Mouse (Mus musculus) brain, adult 10 weeks (tissue): ENCODE measurements around the gene Methig1. TPM values are rescaled to one million over a fixed set of nuclear protein-coding genes. Genes with fewer than 3 reads are reported as not detected.

Source experiments
- polyA plus RNA-seq: library from polyadenylated mRNA; stranded (reverse); fragments of 350-450 nt; fragmentation: Illumina TruSeq; extraction: RNeasy Lipid Tissue Mini Kit (QIAGEN cat#74804); gene quantifications from one replicate; pipeline ENCODE4 v1.2.3, GENCODE M21; 2015; ENCODE audit warnings: low read depth, low replicate concordance

Methig1 gene
- polyA plus RNA-seq: not detected

DNA sequence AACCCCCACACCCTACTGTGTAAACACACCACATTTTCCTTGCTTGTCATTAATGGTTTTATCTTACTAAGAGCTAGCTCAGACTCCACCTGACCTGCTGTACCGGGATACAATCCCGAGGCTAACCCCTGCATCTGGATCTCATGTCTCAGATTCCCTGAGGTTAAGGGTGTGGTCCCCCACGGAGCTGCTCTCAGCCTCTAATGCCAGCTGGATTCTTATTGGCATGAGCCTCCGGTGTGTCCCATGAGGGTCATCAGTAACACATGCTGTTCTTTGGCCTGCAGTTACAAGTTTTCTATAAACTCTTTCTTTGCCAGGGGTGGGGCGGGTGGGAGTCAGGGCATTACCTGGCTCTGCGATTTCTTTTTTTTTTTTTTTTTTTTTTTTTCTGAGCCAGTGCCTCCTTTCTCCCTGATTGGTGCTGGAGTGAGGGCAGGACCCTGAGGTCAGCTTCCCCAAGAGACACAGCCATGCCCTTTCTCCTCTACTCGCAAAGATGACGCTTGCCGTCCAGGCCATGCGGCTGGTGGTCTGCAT, at the start of gene Methig1, which contains the start of gene Mettl7a2:
TSS of gene Methig1 (plus strand) at position 439 of the 540 bp plus-strand sequence.
TSS of gene Mettl7a2 (plus strand) at position 490 of the 540 bp plus-strand sequence.

DNA sequence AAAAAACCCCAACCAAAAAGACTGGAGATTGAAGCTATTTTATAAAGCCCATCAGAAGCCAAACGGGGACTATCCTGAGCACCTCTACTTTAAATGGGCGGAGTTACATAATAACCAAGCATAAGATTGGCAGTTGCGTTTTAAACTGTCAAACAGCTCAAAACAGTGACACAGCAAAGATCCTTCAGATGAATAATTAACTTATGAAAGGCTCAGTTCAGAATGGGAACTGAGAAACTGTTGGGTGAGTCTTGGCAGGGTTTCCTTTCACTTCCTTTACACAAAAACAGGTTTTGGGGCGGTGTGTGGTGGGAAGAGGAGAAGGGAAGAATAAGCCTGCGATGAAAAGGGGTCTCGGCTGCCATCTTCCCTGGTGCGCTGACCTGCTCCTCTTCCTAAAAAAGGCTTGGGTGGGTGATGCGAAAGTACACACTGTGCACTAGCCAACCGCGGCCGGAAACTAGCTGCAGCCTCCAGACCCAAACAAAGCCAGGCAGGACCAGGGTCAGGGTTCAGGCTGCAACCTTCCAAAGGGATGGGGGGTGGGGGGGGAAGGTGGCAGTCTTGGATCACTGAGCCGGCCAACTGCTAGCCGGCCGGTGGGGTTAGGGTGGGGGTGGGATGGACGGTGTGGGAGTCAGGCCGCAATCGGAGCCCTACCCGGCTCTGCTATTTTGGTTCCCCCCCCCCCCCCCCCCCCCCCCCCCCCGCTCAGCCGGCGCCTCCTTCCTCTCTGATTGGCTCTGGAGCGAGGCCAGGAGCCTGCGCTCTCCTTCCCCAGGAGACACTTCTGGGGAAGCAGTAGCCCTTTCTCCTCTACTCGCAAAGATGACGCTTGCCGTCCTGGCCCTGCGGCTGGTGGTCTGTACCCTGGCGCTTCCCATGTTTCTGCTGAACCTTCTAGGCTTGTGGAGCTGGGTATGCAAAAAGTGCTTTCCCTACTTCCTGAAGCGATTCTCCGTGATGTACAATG, 48.6 kb upstream of the Methig1 start, which contains the start of gene Mettl7a1:
TSS of gene Mettl7a1 (plus strand) at position 122 of the 973 bp plus-strand sequence.

DNA sequence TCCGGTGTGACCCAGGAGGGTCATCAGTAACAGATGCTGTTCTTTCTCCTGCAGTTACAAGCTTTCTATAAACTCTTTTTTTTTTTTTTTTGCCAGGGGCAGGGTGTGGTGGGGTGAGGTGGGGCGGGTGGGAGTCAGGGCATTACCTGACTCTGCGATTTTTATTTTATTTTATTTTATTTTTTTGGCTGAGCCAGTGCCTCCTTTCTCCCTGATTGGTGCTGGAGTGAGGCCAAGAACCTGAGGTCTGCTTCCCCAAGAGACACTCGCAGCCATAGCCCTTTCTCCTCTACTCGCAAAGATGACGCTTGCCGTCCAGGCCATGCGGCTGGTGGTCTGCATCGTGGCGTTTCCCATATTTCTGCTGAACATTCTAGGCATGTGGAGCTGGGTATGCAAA, 18.3 kb upstream of the Methig1 start, which contains the start of gene Mettl7a3:
TSS of gene Mettl7a3 (plus strand) at position 301 of the 400 bp plus-strand sequence.

DNA sequence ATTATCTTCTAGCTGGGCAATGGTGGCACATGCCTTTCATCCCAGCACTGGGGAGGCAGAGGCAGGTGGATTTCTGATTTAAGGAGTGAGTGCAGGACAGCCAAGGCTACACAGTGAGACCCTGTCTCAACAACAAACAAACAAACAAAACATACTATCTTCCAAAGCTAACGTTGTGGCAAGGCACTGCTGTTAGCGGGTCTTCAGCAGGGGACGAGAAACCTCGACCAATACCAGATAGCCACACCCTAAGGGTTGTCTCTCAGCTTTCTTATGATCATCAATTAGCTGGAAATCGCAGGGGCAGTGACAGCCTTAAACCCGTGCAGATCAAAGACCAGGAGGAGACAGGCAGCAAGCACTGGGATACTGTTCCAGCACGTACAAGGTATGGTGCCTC, 11.3 kb downstream of the Methig1 start, which contains the start of gene Higd1c:
TSS of gene Higd1c (plus strand) at position 301 of the 400 bp plus-strand sequence.

DNA sequence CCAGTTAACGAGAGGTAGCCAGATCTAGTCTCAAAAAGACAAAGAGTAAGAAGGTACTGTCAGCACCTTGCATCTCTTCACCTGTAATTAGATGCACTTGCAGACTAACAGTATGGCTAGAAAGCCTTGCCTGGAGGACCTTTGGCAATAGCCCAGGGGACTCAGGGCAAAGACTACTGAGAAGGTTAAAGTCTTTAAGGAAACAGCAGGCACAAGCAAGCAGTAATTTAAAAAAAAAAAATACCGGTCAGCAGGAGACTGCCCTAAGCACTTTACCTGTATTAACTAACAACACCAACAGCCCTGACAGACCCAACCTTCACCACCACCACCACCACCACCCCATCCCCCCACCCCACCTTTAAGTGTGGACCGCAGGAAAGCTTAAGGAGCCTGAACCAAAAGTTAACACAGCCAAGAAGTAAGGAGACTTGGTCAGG, 68.8 kb downstream of the Methig1 start, which contains the start of gene Gm5475:
TSS of gene Gm5475 (plus strand) at position 390 of the 440 bp plus-strand sequence.

DNA sequence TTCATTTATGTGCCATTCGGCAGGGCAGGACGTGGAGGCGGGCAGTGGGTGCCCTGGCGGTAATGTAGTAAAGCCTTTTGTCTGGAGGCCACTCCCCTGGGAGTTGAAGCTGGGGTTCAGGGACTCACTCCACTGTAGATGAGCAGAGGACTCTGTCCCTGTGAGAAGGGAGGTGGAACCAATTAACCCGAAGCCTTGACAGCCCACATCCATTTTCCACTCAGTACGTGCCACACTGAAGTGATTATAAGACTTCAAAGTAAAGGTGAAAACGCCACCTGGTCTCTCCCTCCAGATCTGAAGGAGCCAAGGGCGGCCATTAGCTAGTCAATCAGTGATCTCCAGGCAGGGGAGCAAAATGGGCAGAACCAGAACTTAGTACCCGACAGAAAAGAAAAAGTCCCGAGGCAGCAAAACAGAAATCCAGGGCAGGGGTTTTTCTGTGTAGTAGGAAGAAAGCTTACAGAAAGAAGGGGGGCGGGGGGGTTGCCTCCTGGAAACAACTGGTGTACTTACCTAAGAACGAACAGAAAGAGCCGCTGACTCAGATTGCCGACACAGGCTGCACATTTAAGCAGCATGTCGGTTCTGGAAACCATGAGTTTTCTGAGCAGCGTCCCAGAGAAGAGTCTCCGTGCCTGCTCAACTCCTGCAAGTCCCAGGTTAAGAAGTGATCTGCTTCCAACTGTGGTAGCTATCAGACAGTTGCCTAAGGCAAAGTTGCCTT, 71.6 kb downstream of the Methig1 start, which contains the start of gene Slc11a2:
TSS of gene Slc11a2 (minus strand) at position 677 of the 727 bp plus-strand sequence.

Other genes with a start within 250 kb of the Methig1 start
- 14.3 TPM for gene Atf1, start 125.3 kb upstream of the Methig1 start, polyA plus RNA-seq
- gene Tmprss12, start 72.3 kb upstream of the Methig1 start, polyA plus RNA-seq: not detected
- 55.3 TPM for gene Mettl7a1, start 49.0 kb upstream of the Methig1 start, polyA plus RNA-seq
- 0.46 TPM for gene Mettl7a3, start 18.2 kb upstream of the Methig1 start, polyA plus RNA-seq
- gene Mettl7a2, start 51 bp downstream of the Methig1 start, polyA plus RNA-seq: not detected
- not detected for gene Higd1c, start 11.4 kb downstream of the Methig1 start, polyA plus RNA-seq
- gene Gm5475, start 69.0 kb downstream of the Methig1 start, polyA plus RNA-seq: not detected
- 33.9 TPM for gene Slc11a2, start 71.9 kb downstream of the Methig1 start, polyA plus RNA-seq
- 55.5 TPM for gene Letmd1, start 115.9 kb downstream of the Methig1 start, polyA plus RNA-seq
- 13.2 TPM for gene Csrnp2, start 142.3 kb downstream of the Methig1 start, polyA plus RNA-seq
- 16.7 TPM for gene Tfcp2, start 198.9 kb downstream of the Methig1 start, polyA plus RNA-seq
- gene Pou6f1, start 246.8 kb downstream of the Methig1 start, polyA plus RNA-seq: 102 TPM